Mouse (Mus musculus): ENCODE data around the gene Prm1. TPM values are rescaled to one million over a fixed set of nuclear protein-coding genes. Genes with fewer than 3 reads are reported as not detected.

Gene Prm1
- polyA plus RNA-seq, 1 experiment from 2014 or later, result 0.14 TPM

GRCm38 (mm10) chr16:10840018-10840417 lies 34.4 kb upstream of the Prm1 start:
- no peak for ATAC-seq
- CTCF ChIA-PET, result interaction anchor here (1.6 kb wide), 1 partner anchor 52 kb away, joined by 3 read pairs; no protein-coding TSS in a partner anchor
- DNase-seq (ENCODE audit: low read depth, low spot score), result no peak
- TF ChIP-seq CTCF (IDR thresholded peaks at IDR 0.05), result no peak
- in situ Hi-C loops (cut with MboI; ENCODE audit: low pct_unique_long_range_greater_than_20kb), result no loop called here
- POLR2A ChIA-PET, result no interaction called here
- H3K27me3 ChIP-seq, result no peaks in the 10 kb centered on the region

GRCm38 (mm10) chr16:10838487-10839245 lies 33.0 kb upstream of the Prm1 start:
- TF ChIP-seq CTCF (IDR thresholded peaks at IDR 0.05), result no peak
- H3K27me3 ChIP-seq, result no peaks in the 10 kb centered on the region
- POLR2A ChIA-PET, result interaction anchor here (0.7 to 1.6 kb wide), 2 partner anchors 48 to 53 kb away, joined by 3 to 6 read pairs; partner anchors contain the start of genes Prm3 and Socs1
- peak; percentile 72 for ATAC-seq
- peak; percentile 91 for DNase-seq (ENCODE audit: low read depth, low spot score)
- in situ Hi-C loops (cut with MboI; ENCODE audit: low pct_unique_long_range_greater_than_20kb), result no loop called here
- CTCF ChIA-PET, result interaction anchor here (1.3 to 1.8 kb wide), 4 partner anchors 9 to 52 kb away, joined by 3 to 6 read pairs (median 4); no protein-coding TSS in a partner anchor

GRCm38 (mm10) chr16:10837903-10838302 lies 32.3 kb upstream of the Prm1 start:
- CTCF ChIA-PET, result interaction anchor here (1.3 to 1.8 kb wide), 3 partner anchors 9 to 51 kb away, joined by 3 to 6 read pairs (median 5); no protein-coding TSS in a partner anchor
- in situ Hi-C loops (cut with MboI; ENCODE audit: low pct_unique_long_range_greater_than_20kb), result no loop called here
- ATAC-seq, result peak; percentile 4
- no peaks in the 10 kb centered on the region for H3K27me3 ChIP-seq
- POLR2A ChIA-PET, result interaction anchor here (1.1 to 1.6 kb wide), 2 partner anchors 16 to 52 kb away, joined by 5 to 6 read pairs; partner anchors contain the start of gene Socs1
- no peak for TF ChIP-seq CTCF (IDR thresholded peaks at IDR 0.05)
- no peak for DNase-seq (ENCODE audit: low read depth, low spot score)

GRCm38 (mm10) chr16:10837250-10837649 lies 31.6 kb upstream of the Prm1 start:
- no peak for TF ChIP-seq CTCF (IDR thresholded peaks at IDR 0.05)
- CTCF ChIA-PET, result interaction anchor here (1.5 to 1.8 kb wide), 2 partner anchors 10 to 51 kb away, joined by 5 to 6 read pairs; no protein-coding TSS in a partner anchor
- POLR2A ChIA-PET, result interaction anchor here (1.1 kb wide), 1 partner anchor 17 kb away, joined by 5 read pairs; no protein-coding TSS in a partner anchor
- no peaks in the 10 kb centered on the region for H3K27me3 ChIP-seq
- no peak for DNase-seq (ENCODE audit: low read depth, low spot score)
- no peak for ATAC-seq
- in situ Hi-C loops (cut with MboI; ENCODE audit: low pct_unique_long_range_greater_than_20kb), result no loop called here

DNA sequence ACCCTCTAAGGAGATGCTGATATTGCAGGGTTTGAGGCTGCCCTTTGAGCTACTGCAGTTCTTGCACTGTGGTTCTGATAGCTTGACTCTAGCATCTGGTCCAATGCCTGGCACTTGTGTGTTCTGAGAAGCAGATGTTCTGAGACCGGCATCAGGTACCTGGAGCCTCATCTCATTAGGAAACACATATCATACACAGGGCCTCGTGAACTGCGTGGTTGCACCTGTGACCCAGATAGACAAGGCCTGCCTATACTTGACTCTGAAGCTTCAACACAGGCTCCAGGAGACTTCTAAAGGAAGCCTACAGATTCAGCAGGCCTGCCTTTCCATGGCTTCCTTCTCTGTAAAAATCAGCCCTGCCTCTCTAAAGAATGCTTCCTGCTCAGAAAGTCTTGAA lies 30.7 kb upstream of the Prm1 start:
- no peak for ATAC-seq
- no peaks in the 10 kb centered on the region for H3K27me3 ChIP-seq
- ChIA-PET POLR2A (interaction anchor here (1.6 kb wide), 1 partner anchor 51 kb away, joined by 5 read pairs; the partner anchor contains the start of gene Socs1), CTCF (no interaction called here)
- TF ChIP-seq CTCF (IDR thresholded peaks at IDR 0.05), result no peak
- no peak for DNase-seq (ENCODE audit: low read depth, low spot score)
- in situ Hi-C loops (cut with MboI; ENCODE audit: low pct_unique_long_range_greater_than_20kb), result no loop called here

- DNase-seq (ENCODE audit: low read depth, low spot score) (no peak), ATAC-seq (peak; percentile 48)
- ChIA-PET CTCF (no interaction called here), POLR2A (interaction anchor here (0.9 to 1.6 kb wide), 2 partner anchors 50 to 178 kb away, joined by 4 to 5 read pairs; partner anchors contain the start of gene Socs1)
- TF ChIP-seq CTCF (IDR thresholded peaks at IDR 0.05), result no peak
- no peaks in the 10 kb centered on the region for H3K27me3 ChIP-seq
- in situ Hi-C loops (cut with MboI; ENCODE audit: low pct_unique_long_range_greater_than_20kb), result loop anchor here (5.0 kb wide), 1 partner anchor 43 kb away; the partner anchor contains the start of gene Prm3
Observed at GRCm38 (mm10) chr16:10834911-10835587, 29.4 kb upstream of the Prm1 start, which contains the start of gene Rmi2. Rmi2 (plus strand) TSS chr16:10835059.

DNA sequence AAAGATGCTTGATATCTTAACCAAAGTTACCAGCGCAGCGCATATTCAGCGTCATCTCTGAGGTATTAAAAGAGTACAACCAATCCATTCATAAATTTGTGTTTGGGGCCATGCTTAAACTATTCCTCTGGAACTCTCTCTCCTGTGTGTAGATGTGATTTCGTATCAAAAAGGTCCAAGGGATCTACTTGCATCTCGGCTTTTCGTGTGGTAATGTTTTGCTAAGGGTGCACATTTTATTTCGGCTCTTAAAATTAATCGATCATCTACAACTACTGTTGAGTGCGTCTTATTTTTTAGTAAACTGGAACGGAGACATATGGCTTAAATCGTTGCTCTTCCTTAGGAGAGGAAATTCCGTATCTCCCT lies 28.9 kb upstream of the Prm1 start:
- H3K27me3 ChIP-seq, result no peaks in the 10 kb centered on the region
- no peak for DNase-seq (ENCODE audit: low read depth, low spot score)
- in situ Hi-C loops (cut with MboI; ENCODE audit: low pct_unique_long_range_greater_than_20kb), result loop anchor here (5.0 kb wide), 1 partner anchor 42 kb away; the partner anchor contains the start of gene Prm3
- TF ChIP-seq CTCF (IDR thresholded peaks at IDR 0.05), result no peak
- POLR2A ChIA-PET, result interaction anchor here (0.9 kb wide), 1 partner anchor 177 kb away, joined by 4 read pairs; no protein-coding TSS in a partner anchor
- no peak for ATAC-seq
- CTCF ChIA-PET, result no interaction called here

DNA sequence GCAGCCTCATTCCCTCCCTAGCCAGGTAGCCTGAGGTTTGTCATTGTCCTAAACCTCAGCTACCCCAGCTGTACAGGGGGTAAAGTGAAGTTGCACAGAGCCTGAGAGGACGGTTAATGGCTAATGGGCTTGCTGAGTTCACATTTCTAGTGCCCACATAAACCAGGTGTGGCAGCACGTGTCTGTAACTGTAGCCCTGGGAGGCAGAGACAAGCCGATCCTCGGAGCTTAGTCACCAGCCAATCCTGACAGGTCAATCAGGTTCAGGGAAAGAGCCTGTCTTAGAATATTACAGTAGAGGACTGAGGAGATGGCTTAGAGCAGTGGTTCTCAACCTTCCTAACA lies 22.8 kb upstream of the Prm1 start:
- ATAC-seq (peak; percentile 8), DNase-seq (ENCODE audit: low read depth, low spot score) (no peak)
- POLR2A ChIA-PET, result no interaction called here
- CTCF ChIA-PET, result no interaction called here
- no peaks in the 10 kb centered on the region for H3K27me3 ChIP-seq
- in situ Hi-C loops (cut with MboI; ENCODE audit: low pct_unique_long_range_greater_than_20kb), result no loop called here
- no peak for TF ChIP-seq CTCF (IDR thresholded peaks at IDR 0.05)

DNA sequence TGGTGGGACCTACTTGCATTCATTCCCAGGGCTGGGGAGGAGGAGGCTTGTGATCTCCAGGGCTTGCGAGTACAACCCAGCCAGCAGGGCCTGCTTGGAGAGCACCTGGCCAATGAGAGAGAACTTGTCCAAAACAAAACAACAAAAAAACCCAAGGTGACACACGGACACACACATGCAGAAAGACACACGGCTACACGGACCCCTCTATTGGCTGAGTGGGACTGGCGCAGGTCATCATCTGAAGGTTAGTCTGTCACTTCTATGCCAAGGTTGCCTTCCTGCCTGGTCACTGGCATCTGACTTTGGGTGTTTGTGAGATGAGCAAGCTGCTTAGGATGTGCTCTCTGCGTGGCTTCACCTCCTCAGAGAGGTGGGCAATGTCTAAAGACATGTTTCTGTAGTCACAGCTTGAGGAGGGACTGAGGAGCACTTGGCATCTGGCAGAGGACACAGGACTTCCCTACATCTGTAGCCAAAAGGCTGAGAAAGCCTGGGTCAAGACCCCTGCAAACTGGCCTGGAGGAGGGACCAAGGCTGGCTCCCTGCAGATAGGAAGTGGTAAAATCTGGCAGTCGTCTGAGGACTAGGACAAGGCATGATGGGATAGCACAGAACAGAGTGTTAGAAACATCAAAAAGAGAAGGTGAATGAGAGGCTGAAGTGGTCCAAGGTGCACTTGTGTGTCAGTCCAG lies 22.3 kb upstream of the Prm1 start:
- no peak for TF ChIP-seq CTCF (IDR thresholded peaks at IDR 0.05)
- H3K27me3 ChIP-seq, result no peaks in the 10 kb centered on the region
- DNase-seq (ENCODE audit: low read depth, low spot score) (no peak), ATAC-seq (no peak)
- CTCF ChIA-PET, result no interaction called here
- POLR2A ChIA-PET, result no interaction called here
- in situ Hi-C loops (cut with MboI; ENCODE audit: low pct_unique_long_range_greater_than_20kb), result no loop called here

DNA sequence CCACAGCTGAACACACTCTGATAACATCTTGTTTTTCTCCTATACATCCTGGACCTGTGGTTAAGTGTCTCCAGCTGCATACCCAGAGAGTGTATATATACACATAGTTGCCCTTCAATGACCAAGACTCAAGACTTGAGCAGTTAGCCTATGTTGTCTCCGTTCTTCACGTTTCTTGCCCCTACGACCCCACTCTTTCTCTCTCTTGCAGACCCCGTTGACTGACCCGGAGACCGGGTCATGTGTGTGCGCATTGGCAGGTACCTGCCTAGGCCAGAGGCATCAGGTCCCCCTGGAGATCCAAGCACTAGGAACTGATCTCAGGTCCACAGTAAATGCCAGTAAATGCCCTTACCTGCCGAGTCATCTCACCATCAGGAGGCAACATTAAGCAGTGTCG lies 21.6 kb upstream of the Prm1 start:
- POLR2A ChIA-PET, result no interaction called here
- H3K27me3 ChIP-seq, result no peaks in the 10 kb centered on the region
- CTCF ChIA-PET, result no interaction called here
- in situ Hi-C loops (cut with MboI; ENCODE audit: low pct_unique_long_range_greater_than_20kb), result no loop called here
- DNase-seq (ENCODE audit: low read depth, low spot score) (no peak), ATAC-seq (no peak)
- TF ChIP-seq CTCF (IDR thresholded peaks at IDR 0.05), result no peak

Data from Patski (cell line).